Mouse (Mus musculus): Measurements from ENCODE around the gene Tradd. TPM values are rescaled to one million over a fixed set of nuclear protein-coding genes. Genes with fewer than 3 reads are reported as not detected.

Tradd gene
- polyA plus RNA-seq, 1 experiment from 2014 or later = 22.8 TPM

DNA sequence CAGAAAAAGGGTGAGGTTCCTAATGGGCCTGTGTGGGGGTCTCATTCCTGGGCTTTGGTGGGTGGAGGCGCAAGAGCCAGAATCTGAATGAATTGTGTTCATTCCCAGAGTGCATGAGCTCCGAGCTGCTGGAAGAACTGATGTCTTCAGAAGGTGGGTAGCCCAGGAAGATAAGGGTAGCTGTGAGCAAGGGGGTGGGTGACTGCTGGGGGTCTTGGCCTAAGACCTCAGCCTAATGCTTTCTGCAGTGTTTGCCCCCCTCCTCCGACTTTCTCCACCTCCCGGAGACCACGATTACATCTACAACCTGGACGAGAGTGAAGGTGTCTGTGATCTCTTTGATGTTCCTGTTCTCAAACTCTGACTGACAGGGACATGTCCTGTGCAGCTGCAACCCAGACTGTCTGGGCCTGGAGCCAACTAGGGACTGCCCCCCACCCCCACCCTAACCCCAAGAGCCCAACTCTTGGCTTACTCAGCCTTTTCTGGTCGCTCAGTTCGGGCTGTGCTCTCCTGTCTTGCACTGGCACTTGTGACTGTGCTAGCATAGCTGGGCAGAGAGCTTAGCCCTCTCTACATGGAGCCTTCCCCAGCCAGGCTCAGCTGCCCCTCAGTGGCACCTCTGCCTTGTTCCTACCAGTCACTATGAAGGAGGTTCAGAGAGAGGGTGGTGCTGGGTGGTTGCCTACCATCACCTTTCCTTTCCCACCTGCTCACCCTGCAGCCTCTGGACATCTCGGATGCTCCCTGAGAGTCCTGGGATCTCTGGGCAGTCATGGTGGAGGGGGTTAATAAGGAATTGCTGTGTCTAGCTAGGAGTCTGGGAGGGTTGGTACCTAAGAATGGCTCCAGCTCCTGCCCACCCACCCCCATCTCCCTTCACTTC lies 40.2 kb upstream of the Tradd start:
- ATAC-seq (ENCODE audit: insufficient number of reproducible peaks, insufficient read depth, low FRiP score, low TSS enrichment, low read depth) = no peak
- H3K9ac ChIP-seq = no peak overlapping the region
- H3K4me2 ChIP-seq = peak overlapping the region; percentile 71; the same call in 1 of the 2 replicates
- H3K27ac ChIP-seq = peak overlapping the region; percentile 80
- no peaks in the 10 kb centered on the region for H3K27me3 ChIP-seq
- H3K36me3 ChIP-seq = peaks cover 80% of the 10 kb centered on the region
- whole genome bisulfite sequencing = 49% methylated on average over 9 of the region's 9 CpGs
- H3K4me1 ChIP-seq = peaks cover 28% of the 10 kb centered on the region
- H3K4me3 ChIP-seq = no peak overlapping the region
- no peaks in the 10 kb centered on the region for H3K9me3 ChIP-seq

DNA sequence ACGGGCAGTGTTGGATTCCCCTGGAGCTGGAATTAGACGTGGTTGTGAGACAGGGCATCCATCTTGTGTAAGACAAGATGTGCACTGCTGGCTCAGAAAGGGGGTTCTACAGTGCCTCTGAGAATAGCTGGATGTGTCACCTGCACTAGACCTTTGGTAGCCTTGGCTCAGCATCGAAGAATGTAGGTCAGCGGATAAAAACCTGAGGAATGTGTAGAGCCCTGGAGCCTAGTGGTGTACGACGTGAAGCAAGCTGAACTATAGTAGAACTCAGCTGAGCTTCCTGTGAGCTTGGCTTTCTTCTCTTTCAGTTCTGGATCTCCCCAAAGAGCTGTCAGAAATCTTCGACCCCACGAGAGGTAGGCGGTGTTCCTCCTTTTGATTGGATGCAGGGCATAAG lies 39.5 kb upstream of the Tradd start:
- no peak overlapping the region for H3K9ac ChIP-seq
- peaks cover 78% of the 10 kb centered on the region for H3K36me3 ChIP-seq
- WGBS = 83% methylated on average over 9 of the region's 9 CpGs
- peak overlapping the region; percentile 64 for H3K27ac ChIP-seq
- H3K4me3 ChIP-seq = no peak overlapping the region
- H3K9me3 ChIP-seq = no peaks in the 10 kb centered on the region
- ATAC-seq (ENCODE audit: insufficient number of reproducible peaks, insufficient read depth, low FRiP score, low TSS enrichment, low read depth) = no peak
- H3K4me1 ChIP-seq = peaks cover 30% of the 10 kb centered on the region
- no peaks in the 10 kb centered on the region for H3K27me3 ChIP-seq
- H3K4me2 ChIP-seq = no peak overlapping the region

DNA sequence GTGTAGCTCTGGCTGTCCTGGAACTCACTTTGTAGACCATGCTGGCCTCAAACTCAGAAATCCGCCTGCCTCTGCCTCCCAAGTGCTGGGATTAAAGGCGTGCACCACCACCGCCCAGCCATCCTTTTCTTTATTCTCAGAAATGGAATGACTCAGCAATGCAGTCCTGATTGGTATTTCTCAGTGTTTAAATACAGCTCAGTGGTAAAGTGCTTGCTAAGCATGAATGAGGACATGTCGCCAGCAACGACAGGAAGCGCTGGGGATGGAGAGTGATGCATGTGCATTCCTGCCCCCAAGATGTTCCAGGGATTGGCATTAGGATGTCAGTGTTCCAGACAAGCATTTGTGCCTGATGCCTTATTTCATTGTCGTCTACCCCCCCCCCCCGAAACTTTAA lies 39.0 kb upstream of the Tradd start:
- H3K27me3 ChIP-seq = no peaks in the 10 kb centered on the region
- H3K9me3 ChIP-seq = no peaks in the 10 kb centered on the region
- H3K4me3 ChIP-seq = no peak overlapping the region
- no peak overlapping the region for H3K27ac ChIP-seq
- no peak overlapping the region for H3K9ac ChIP-seq
- peaks cover 77% of the 10 kb centered on the region for H3K36me3 ChIP-seq
- no peak for ATAC-seq (ENCODE audit: insufficient number of reproducible peaks, insufficient read depth, low FRiP score, low TSS enrichment, low read depth)
- H3K4me2 ChIP-seq = no peak overlapping the region
- peaks cover 35% of the 10 kb centered on the region for H3K4me1 ChIP-seq
- 85% methylated on average over 8 of the region's 8 CpGs for WGBS

DNA sequence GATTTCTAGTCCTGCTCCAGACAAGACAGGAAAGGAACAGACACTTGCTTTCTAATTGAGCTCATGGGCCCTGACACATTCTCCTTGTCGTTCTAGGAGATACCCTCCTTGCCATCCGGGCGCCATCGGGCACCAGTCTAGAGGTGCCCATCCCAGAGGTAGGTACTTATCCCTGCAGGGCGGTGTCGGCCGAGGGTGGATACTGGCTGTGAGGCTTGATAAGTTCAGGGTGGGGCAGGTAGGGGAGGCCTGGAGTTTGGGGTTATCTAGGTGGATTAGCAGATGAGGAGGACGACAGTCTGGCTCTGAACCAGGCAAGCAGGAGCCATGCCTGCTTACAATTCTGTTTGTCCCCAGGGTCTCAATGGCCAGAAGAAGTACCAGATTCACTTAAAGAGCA lies 35.6 kb upstream of the Tradd start:
- ATAC-seq (ENCODE audit: insufficient number of reproducible peaks, insufficient read depth, low FRiP score, low TSS enrichment, low read depth) = no peak
- Histone ChIP-seq H3K9me3 (no peaks in the 10 kb centered on the region), H3K4me2 (no peak overlapping the region), H3K4me1 (peaks cover 26% of the 10 kb centered on the region), H3K9ac (no peak overlapping the region), H3K27ac (no peak overlapping the region), H3K27me3 (no peaks in the 10 kb centered on the region), H3K4me3 (no peak overlapping the region), H3K36me3 (peaks cover 59% of the 10 kb centered on the region)
- 92% methylated on average over 8 of the region's 8 CpGs for WGBS

DNA sequence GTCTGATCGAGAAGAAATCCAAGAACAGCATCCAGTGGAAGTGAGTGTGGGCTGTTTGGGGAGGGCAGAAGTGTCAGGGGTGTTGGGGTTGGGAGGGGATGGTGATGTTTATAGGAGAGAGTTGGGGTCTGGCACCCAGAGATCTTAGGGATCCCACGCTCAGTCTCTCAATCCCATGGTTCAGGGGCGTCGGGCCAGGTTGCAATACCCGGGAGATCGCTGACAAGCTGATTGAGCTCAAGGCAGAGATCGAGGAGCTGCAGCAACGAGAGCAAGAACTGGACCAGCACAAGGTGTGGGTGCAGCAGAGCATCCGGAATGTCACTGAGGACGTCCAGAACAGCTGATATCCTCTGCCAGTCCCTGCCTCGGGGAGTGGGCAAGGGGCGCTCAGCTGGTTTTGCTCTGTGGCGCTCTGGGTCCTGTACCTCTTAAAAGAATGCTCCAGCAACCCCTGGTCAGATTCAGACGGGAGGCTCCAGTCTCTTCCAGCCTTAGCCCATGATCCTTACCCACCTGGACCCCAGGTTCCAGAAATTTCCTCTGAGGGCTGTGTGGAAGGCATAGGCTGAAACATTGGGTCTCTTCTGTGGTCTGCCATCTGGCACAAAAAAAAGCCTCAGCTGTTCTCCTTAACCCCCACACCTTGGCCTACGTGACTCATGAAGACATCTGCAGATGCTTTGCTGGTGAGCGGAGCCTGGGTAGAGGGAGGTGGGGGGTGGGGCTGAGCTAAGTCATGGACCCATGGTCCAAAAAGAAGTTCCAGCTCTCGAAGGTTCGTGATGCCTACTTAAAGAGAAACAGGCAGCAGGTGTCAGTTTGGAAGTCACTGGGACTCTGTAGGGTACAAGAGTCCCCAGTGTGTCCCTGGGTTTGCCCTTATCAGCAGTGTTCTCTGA lies 34.2 kb upstream of the Tradd start:
- Histone ChIP-seq H3K27ac (no peak overlapping the region), H3K9ac (peak overlapping the region; percentile 95), H3K36me3 (peaks cover 49% of the 10 kb centered on the region), H3K9me3 (no peaks in the 10 kb centered on the region), H3K27me3 (peaks cover under 1% of the 10 kb centered on the region), H3K4me1 (peaks cover 16% of the 10 kb centered on the region), H3K4me3 (peak overlapping the region; percentile 99), H3K4me2 (peak overlapping the region; percentile 96)
- WGBS = 57% methylated on average over 18 of the region's 18 CpGs
- no peak for ATAC-seq (ENCODE audit: insufficient number of reproducible peaks, insufficient read depth, low FRiP score, low TSS enrichment, low read depth)

DNA sequence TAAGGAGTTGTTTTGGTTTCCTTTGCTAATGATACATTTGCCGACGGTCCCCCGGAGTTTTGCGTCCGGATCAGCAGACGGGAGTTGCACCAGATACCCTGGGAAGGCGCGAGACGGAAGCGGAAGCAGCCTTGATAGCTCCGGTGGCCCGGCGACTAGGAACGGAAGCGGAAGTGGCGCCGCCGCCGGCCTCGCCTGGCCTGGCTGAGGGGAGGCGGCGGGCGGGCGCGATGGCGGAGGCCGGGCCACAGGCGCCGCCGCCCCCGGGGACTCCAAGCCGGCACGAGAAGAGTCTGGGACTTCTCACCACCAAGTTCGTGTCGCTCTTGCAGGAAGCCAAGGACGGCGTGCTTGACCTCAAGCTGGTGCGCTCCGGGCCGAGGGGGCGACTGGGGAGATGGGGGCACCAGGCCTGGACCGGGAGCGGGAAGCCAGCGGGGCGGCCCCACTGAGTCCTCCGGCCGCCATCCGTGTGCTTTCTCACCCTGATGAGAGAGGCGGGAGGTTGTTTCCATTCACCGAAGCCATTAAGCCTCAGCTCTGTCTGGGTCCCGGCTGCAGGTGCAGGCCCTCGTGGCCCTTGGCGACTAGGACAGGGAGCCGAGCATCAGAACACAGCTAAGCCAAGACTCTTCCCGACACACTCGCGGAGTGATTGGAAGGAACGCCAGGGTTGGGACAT lies 33.2 kb upstream of the Tradd start, which contains the start of gene E2f4:
TSS of gene E2f4 (plus strand) at position 153 of the 682 bp plus-strand sequence.
- peak within 1 kb of the TSS; percentile 99 for H3K4me3 ChIP-seq
- peaks cover 16% of the 10 kb centered on the region for H3K4me1 ChIP-seq
- peak within 1 kb of the TSS; percentile 60; the same call in 1 of the 2 replicates for H3K27ac ChIP-seq
- H3K36me3 ChIP-seq = peaks cover 40% of the 10 kb centered on the region
- H3K9ac ChIP-seq = peak within 1 kb of the TSS; percentile 95
- ATAC-seq (ENCODE audit: insufficient number of reproducible peaks, insufficient read depth, low FRiP score, low TSS enrichment, low read depth) = peak; percentile 64; the same call in 1 of the 2 replicates
- peaks cover 10% of the 10 kb centered on the region for H3K27me3 ChIP-seq
- under 1% methylated on average over 58 of the region's 58 CpGs for WGBS
- peak within 1 kb of the TSS; percentile 96 for H3K4me2 ChIP-seq
- H3K9me3 ChIP-seq = no peaks in the 10 kb centered on the region

DNA sequence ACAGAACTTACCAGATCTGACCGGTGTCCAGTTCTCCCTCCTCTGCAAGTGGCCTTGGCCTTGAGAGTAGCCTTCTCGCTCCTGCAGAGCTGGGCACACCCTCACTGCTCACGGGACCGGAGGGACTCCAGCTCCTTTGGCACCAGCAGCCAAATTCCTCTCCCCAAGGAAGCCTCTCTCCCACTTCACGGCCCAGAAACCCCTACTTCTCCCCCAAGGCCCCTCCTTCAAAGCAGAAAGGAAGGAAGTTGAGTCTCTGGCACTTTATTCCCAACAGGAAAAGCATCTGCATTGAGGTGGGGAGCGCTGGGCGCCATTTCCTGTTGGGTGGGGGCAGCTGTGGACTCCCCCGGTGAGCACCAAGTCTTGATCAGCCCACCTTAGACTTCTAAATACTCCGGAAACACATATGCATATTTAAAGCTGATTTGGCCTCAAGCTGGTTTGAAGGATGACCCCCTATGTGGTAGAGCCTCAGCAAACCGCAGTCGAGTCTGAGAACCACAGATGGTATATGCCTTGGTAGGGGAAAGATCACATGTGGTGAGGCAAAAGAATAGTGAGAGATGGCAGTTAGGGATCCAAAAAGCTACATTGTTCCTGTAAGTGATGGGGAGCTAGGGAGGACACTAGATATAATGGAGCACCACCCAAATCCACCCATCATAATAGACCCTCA lies 31.6 kb upstream of the Tradd start, which contains the start of gene Exoc3l:
TSS of gene Exoc3l (minus strand) at position 207 of the 679 bp plus-strand sequence.
- H3K4me1 ChIP-seq = peaks cover 16% of the 10 kb centered on the region
- no peak for ATAC-seq (ENCODE audit: insufficient number of reproducible peaks, insufficient read depth, low FRiP score, low TSS enrichment, low read depth)
- H3K4me3 ChIP-seq = peak within 1 kb of the TSS; percentile 99
- H3K9me3 ChIP-seq = no peaks in the 10 kb centered on the region
- H3K27me3 ChIP-seq = peaks cover 16% of the 10 kb centered on the region
- peaks cover 23% of the 10 kb centered on the region for H3K36me3 ChIP-seq
- H3K9ac ChIP-seq = peak within 1 kb of the TSS; percentile 95
- H3K4me2 ChIP-seq = peak within 1 kb of the TSS; percentile 96
- peak within 1 kb of the TSS; percentile 41; the same call in 1 of the 2 replicates for H3K27ac ChIP-seq
- 69% methylated on average over 11 of the region's 11 CpGs for WGBS

DNA sequence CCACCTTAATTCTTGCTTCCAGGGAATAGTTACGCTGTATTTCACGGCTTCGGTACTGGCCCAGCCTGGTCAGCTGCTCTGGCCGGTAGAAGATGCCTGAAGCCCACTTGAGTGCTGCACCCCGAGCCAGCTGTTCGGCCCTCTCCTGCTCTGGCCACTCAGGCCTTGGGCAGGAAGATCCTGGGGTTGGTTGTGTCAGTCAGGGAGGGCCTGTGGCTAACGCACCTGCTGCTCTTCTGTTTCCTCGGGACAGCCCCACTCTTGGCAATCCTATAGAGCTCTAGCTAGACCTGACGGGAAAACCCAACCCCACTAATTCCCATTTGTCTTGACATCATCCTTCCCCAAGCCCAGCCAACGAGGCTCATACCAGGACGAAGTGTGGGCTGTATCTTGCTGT lies 30.8 kb upstream of the Tradd start:
- peaks cover 16% of the 10 kb centered on the region for H3K36me3 ChIP-seq
- 72% methylated on average over 11 of the region's 11 CpGs for WGBS
- H3K4me2 ChIP-seq = 0 out of 2 replicates have a peak overlapping the region, but pooled peaks have one; percentile 1
- H3K4me1 ChIP-seq = peaks cover 22% of the 10 kb centered on the region
- no peak for ATAC-seq (ENCODE audit: insufficient number of reproducible peaks, insufficient read depth, low FRiP score, low TSS enrichment, low read depth)
- no peak overlapping the region; the same call in 1 of the 2 replicates for H3K4me3 ChIP-seq
- no peaks in the 10 kb centered on the region for H3K9me3 ChIP-seq
- H3K9ac ChIP-seq = 0 out of 2 replicates have a peak overlapping the region, but pooled peaks have one; percentile 4
- H3K27ac ChIP-seq = no peak overlapping the region
- H3K27me3 ChIP-seq = peaks cover 22% of the 10 kb centered on the region

DNA sequence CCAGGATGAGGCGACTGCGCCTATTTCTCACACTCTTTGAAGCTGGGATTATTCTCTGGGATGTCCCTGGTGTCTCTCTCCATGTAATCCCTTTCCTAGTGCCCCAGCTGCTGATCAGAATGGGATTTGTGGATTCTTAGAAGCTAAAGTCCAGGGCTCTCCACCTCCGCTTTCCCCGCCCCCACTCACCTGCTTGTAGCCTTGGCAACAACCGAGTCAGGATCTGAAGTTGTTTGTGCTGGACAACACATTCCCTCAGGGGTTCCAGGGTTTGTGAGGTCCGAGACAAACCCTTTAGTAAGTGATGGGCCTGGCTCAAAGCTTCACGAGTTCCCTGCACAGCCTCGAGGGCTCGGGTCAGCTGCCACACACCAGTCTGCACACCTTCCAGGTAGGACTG lies 30.4 kb upstream of the Tradd start:
- Histone ChIP-seq H3K9me3 (no peaks in the 10 kb centered on the region), H3K4me3 (no peak overlapping the region), H3K4me2 (0 out of 2 replicates have a peak overlapping the region, but pooled peaks have one; percentile 1), H3K9ac (0 out of 2 replicates have a peak overlapping the region, but pooled peaks have one; percentile 4), H3K27me3 (peaks cover 27% of the 10 kb centered on the region), H3K4me1 (peaks cover 27% of the 10 kb centered on the region), H3K27ac (no peak overlapping the region), H3K36me3 (peaks cover 11% of the 10 kb centered on the region)
- no peak for ATAC-seq (ENCODE audit: insufficient number of reproducible peaks, insufficient read depth, low FRiP score, low TSS enrichment, low read depth)
- WGBS = 54% methylated on average over 9 of the region's 9 CpGs

DNA sequence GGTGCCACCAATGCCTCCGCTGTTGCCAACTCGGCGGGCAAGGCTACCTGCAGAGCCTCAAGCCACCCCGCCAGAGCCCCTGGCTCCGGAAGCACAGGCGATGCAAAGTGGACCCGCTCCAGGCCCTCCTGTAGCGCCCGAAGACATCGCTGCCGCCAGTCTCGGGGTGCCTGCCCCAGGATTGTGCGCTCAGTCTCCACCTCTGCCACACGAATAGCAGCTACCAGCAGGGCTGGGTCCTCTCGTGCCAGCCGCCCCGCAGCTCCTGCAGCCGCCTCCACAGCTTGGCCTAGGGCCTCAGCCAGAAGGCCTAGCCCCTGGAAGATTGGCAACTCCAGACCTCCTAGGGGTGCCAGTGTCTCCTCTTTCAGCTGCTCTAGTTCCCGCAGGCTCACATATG lies 29.0 kb upstream of the Tradd start:
- Histone ChIP-seq H3K27me3 (peaks cover 29% of the 10 kb centered on the region), H3K4me3 (no peak overlapping the region), H3K9ac (no peak overlapping the region), H3K9me3 (no peaks in the 10 kb centered on the region), H3K27ac (no peak overlapping the region), H3K4me1 (peaks cover 29% of the 10 kb centered on the region), H3K4me2 (no peak overlapping the region), H3K36me3 (no peaks in the 10 kb centered on the region)
- no peak for ATAC-seq (ENCODE audit: insufficient number of reproducible peaks, insufficient read depth, low FRiP score, low TSS enrichment, low read depth)
- WGBS = 59% methylated on average over 19 of the region's 19 CpGs
